Mouse (Mus musculus) hindbrain, embryonic 15.5 days (tissue): Measurements from ENCODE around the gene Gpr34. TPM values are rescaled to one million over a fixed set of nuclear protein-coding genes. Genes with fewer than 3 reads are reported as not detected.

Experiments
- ATAC-seq: fragments of 200-750 bp; cut with Nextera tagmentation; 2 replicates; pipeline ENCODE4 v1.8.0; 2017; ENCODE audit warnings: low read depth, moderate number of reproducible peaks, moderate TSS enrichment; ENCODE audit not compliant: low FRiP score
- H3K27ac ChIP-seq: fragments of 300-500 bp; sonication (generic); replicated peaks from 2 replicates; pipeline ENCODE4 v1.5.1; 2015; ENCODE audit warnings: mild to moderate bottlenecking, inconsistent platforms
- H3K27me3 ChIP-seq: fragments of 300-500 bp; sonication (generic); 2 replicates; pipeline ENCODE4 v1.6.1; 2015; ENCODE audit warnings: control low read depth, inconsistent platforms
- H3K36me3 ChIP-seq: fragments of 300-500 bp; sonication (generic); 2 replicates; pipeline ENCODE4 v1.6.1; 2015; ENCODE audit warnings: control low read depth, inconsistent platforms
- H3K4me1 ChIP-seq: fragments of 300-500 bp; sonication (generic); replicated peaks from 2 replicates; pipeline ENCODE4 v1.6.1; 2015; ENCODE audit warnings: control low read depth, inconsistent platforms
- H3K4me2 ChIP-seq: fragments of 300-500 bp; sonication (generic); 2 replicates; pipeline ENCODE4 v1.6.1; 2015; ENCODE audit warnings: moderate library complexity, mild to moderate bottlenecking, inconsistent platforms
- H3K4me3 ChIP-seq: fragments of 300-500 bp; sonication (generic); 2 replicates; pipeline ENCODE4 v1.5.1; 2015; ENCODE audit warnings: mild to moderate bottlenecking, inconsistent platforms
- H3K9ac ChIP-seq: fragments of 300-500 bp; sonication (generic); 2 replicates; pipeline ENCODE4 v1.6.1; 2015; ENCODE audit warnings: inconsistent platforms
- H3K9me3 ChIP-seq: fragments of 300-500 bp; sonication (generic); 2 replicates; pipeline ENCODE4 v1.6.1; 2016; ENCODE audit warnings: control low read depth, inconsistent platforms
- WGBS: fragments of 180-500 bp; shearing (Covaris S2); methylation state at CpG from one replicate; pipeline ENCODE4 v1.1.7; 2015; 5-methylcytosine and 5-hydroxymethylcytosine counted together
- polyA plus RNA-seq: library from polyadenylated mRNA; unstranded; fragments of >200 nt; fragmentation: Nextera tagmentation; extraction: Ambion mirVana; gene quantifications from 2 replicates; pipeline ENCODE4 v1.2.1, GENCODE M21; 2015

Gpr34 gene
- polyA plus RNA-seq = 2.5 and 3.7 TPM in 2 replicates

GRCm38 (mm10) chrX:13631599-13632283 is at the start of gene Gpr34:
TSS of gene Gpr34 (plus strand) at chrX:13632089.
- 76% methylated on average over 5 of the region's 5 CpGs for WGBS

GRCm38 (mm10) chrX:13599373-13599772 is 32.5 kb upstream of the Gpr34 start:
- Histone ChIP-seq H3K4me3 (no peak overlapping the region), H3K4me2 (no peak overlapping the region), H3K9ac (no peak overlapping the region), H3K27ac (no peak overlapping the region), H3K4me1 (no peaks in the 10 kb centered on the region), H3K36me3 (no peaks in the 10 kb centered on the region), H3K27me3 (no peaks in the 10 kb centered on the region), H3K9me3 (no peaks in the 10 kb centered on the region)
- no peak for ATAC-seq
- 76% methylated on average over 2 of the region's 2 CpGs for WGBS

More at GRCm38 (mm10) chrX:13631599-13632283, at the start of gene Gpr34:
- Histone ChIP-seq H3K4me2 (no peak within 1 kb of the TSS), H3K4me3 (no peak within 1 kb of the TSS), H3K36me3 (no peaks in the 10 kb centered on the region), H3K9ac (no peak within 1 kb of the TSS), H3K27me3 (no peaks in the 10 kb centered on the region), H3K27ac (no peak within 1 kb of the TSS), H3K4me1 (no peaks in the 10 kb centered on the region), H3K9me3 (no peaks in the 10 kb centered on the region)
- ATAC-seq = no peak

DNA sequence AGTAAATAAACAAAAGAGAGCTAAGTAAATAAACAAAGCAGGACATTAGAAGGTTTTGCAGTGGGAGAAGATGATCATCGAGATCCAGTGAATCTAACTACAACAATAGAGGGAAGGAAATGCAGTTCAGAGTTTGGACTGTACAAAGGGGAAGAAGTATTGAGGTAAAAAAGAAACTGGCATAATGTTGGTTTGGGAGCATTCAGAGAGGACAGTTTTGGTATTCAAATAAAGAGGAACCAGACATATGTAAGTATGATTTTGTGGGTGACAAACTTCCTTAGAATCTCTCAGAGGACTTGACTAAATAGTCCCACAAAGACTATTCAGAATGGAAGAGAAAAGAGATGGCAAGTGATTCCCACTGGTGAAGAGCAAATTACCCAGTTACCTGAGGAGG is 31.9 kb upstream of the Gpr34 start:
- H3K36me3 ChIP-seq = no peaks in the 10 kb centered on the region
- H3K9ac ChIP-seq = no peak overlapping the region
- H3K9me3 ChIP-seq = no peaks in the 10 kb centered on the region
- no peak overlapping the region for H3K4me3 ChIP-seq
- H3K27me3 ChIP-seq = no peaks in the 10 kb centered on the region
- 85% methylated on average over 1 of the region's 1 CpGs for WGBS
- H3K27ac ChIP-seq = no peak overlapping the region
- H3K4me2 ChIP-seq = no peak overlapping the region
- ATAC-seq = no peak
- H3K4me1 ChIP-seq = no peaks in the 10 kb centered on the region

DNA sequence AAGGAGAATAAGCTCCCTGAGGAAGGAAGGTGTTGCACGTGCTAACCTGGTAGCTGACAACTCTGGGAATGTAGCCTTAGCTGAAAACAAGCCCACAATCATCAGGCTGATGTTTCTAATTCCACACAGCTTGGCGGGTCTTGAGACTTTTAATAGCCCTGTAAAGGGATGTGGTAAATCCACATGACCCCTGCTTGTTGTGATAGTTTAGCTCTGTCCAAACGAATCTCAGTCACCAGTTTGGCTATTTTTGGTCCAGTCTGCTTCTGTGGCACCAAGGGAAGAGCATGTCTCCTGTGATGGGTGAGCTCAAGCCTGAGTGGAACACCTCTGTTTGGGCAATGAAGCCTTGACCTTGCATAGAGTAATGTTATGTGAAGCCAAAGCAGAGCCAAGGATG is 25.1 kb upstream of the Gpr34 start:
- 74% methylated on average over 3 of the region's 3 CpGs for WGBS
- no peak overlapping the region for H3K27ac ChIP-seq
- no peak for ATAC-seq
- no peaks in the 10 kb centered on the region for H3K27me3 ChIP-seq
- H3K9ac ChIP-seq = no peak overlapping the region
- no peak overlapping the region for H3K4me2 ChIP-seq
- H3K9me3 ChIP-seq = no peaks in the 10 kb centered on the region
- H3K4me3 ChIP-seq = no peak overlapping the region
- H3K4me1 ChIP-seq = no peaks in the 10 kb centered on the region
- H3K36me3 ChIP-seq = no peaks in the 10 kb centered on the region

GRCm38 (mm10) chrX:13607752-13608151 is 24.1 kb upstream of the Gpr34 start:
- H3K27ac ChIP-seq = no peak overlapping the region
- H3K9me3 ChIP-seq = no peaks in the 10 kb centered on the region
- H3K4me3 ChIP-seq = no peak overlapping the region
- WGBS = 38% methylated on average over 3 of the region's 3 CpGs
- ATAC-seq = no peak
- no peaks in the 10 kb centered on the region for H3K4me1 ChIP-seq
- no peaks in the 10 kb centered on the region for H3K27me3 ChIP-seq
- no peaks in the 10 kb centered on the region for H3K36me3 ChIP-seq
- H3K4me2 ChIP-seq = no peak overlapping the region
- no peak overlapping the region for H3K9ac ChIP-seq

- no peaks in the 10 kb centered on the region for H3K27me3 ChIP-seq
- H3K27ac ChIP-seq = no peak overlapping the region
- H3K36me3 ChIP-seq = 0 out of 2 replicates have a peak, but pooled peaks cover 3% of the 10 kb centered on the region
- no peak for ATAC-seq
- H3K4me2 ChIP-seq = no peak overlapping the region
- 81% methylated on average over 5 of the region's 5 CpGs for WGBS
- no peak overlapping the region for H3K9ac ChIP-seq
- no peak overlapping the region for H3K4me3 ChIP-seq
- H3K4me1 ChIP-seq = no peaks in the 10 kb centered on the region
- no peaks in the 10 kb centered on the region for H3K9me3 ChIP-seq
Measured at GRCm38 (mm10) chrX:13611114-13611513, 20.8 kb upstream of the Gpr34 start.

- H3K4me3 ChIP-seq = no peak overlapping the region
- H3K4me2 ChIP-seq = no peak overlapping the region
- WGBS = 78% methylated on average over 2 of the region's 2 CpGs
- no peak overlapping the region for H3K9ac ChIP-seq
- H3K27ac ChIP-seq = no peak overlapping the region
- H3K9me3 ChIP-seq = no peaks in the 10 kb centered on the region
- no peak for ATAC-seq
- H3K36me3 ChIP-seq = 0 out of 2 replicates have a peak, but pooled peaks cover 3% of the 10 kb centered on the region
- no peaks in the 10 kb centered on the region for H3K4me1 ChIP-seq
- H3K27me3 ChIP-seq = no peaks in the 10 kb centered on the region
Measured at GRCm38 (mm10) chrX:13612115-13612514, 19.8 kb upstream of the Gpr34 start.

GRCm38 (mm10) chrX:13616726-13617125 is 15.2 kb upstream of the Gpr34 start:
- Histone ChIP-seq H3K9ac (no peak overlapping the region), H3K4me2 (no peak overlapping the region), H3K4me1 (no peaks in the 10 kb centered on the region), H3K27ac (no peak overlapping the region), H3K36me3 (0 out of 2 replicates have a peak, but pooled peaks cover 3% of the 10 kb centered on the region), H3K4me3 (no peak overlapping the region), H3K27me3 (no peaks in the 10 kb centered on the region), H3K9me3 (no peaks in the 10 kb centered on the region)
- 65% methylated on average over 1 of the region's 1 CpGs for WGBS
- no peak for ATAC-seq

GRCm38 (mm10) chrX:13617294-13617693 is 14.6 kb upstream of the Gpr34 start:
- H3K27ac ChIP-seq = no peak overlapping the region
- 0 out of 2 replicates have a peak, but pooled peaks cover 3% of the 10 kb centered on the region for H3K36me3 ChIP-seq
- H3K9me3 ChIP-seq = no peaks in the 10 kb centered on the region
- no peak for ATAC-seq
- no peak overlapping the region for H3K4me2 ChIP-seq
- H3K4me3 ChIP-seq = no peak overlapping the region
- WGBS = 89% methylated on average over 1 of the region's 1 CpGs
- no peaks in the 10 kb centered on the region for H3K4me1 ChIP-seq
- no peaks in the 10 kb centered on the region for H3K27me3 ChIP-seq
- H3K9ac ChIP-seq = no peak overlapping the region

DNA sequence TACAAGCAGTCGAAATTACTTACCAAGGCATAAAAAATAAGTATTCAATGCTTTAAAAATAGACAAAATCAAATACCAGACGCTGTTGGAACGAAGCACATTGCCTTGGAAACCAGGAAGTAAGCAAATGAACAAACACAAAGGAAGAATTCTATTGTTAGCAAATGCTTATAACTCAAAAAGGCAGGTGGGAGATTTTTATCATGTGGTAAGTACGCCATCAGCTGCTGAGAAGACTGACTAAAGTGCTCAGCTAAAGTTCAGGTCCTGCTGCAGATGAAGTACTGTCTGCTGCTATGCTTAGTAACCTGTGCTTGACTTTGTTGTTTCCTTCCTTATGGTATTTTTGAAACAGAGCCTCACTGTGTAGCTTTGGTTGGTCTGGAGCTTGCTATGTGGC is 13.4 kb upstream of the Gpr34 start:
- H3K27ac ChIP-seq = no peak overlapping the region
- no peaks in the 10 kb centered on the region for H3K9me3 ChIP-seq
- no peak overlapping the region for H3K9ac ChIP-seq
- no peaks in the 10 kb centered on the region for H3K27me3 ChIP-seq
- 0 out of 2 replicates have a peak, but pooled peaks cover 3% of the 10 kb centered on the region for H3K36me3 ChIP-seq
- no peaks in the 10 kb centered on the region for H3K4me1 ChIP-seq
- no peak for ATAC-seq
- H3K4me3 ChIP-seq = no peak overlapping the region
- 70% methylated on average over 4 of the region's 4 CpGs for WGBS
- H3K4me2 ChIP-seq = no peak overlapping the region

DNA sequence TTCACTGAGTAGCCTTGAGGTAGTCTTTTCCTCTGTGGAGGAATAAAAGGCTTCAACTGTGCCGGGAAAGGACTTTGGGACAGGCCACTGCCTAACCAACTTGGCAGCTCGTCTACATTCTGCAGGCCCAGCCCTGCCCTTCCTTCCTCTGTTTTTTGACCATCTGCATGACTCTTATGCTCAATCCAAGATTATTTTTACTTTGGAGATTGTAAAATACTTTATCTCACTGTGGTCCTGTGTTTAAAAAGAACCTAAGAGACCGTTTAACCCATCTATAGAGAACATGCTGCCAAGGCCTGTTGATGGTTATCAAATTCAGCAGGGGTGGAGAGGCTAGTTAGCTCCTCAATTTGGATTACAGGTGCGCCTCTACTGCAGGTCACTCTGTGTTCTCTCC is 10.4 kb upstream of the Gpr34 start:
- no peak overlapping the region for H3K4me2 ChIP-seq
- ATAC-seq = no peak
- no peak overlapping the region for H3K9ac ChIP-seq
- no peaks in the 10 kb centered on the region for H3K4me1 ChIP-seq
- H3K36me3 ChIP-seq = no peaks in the 10 kb centered on the region
- no peaks in the 10 kb centered on the region for H3K27me3 ChIP-seq
- H3K27ac ChIP-seq = no peak overlapping the region
- no peaks in the 10 kb centered on the region for H3K9me3 ChIP-seq
- no peak overlapping the region for H3K4me3 ChIP-seq
- 89% methylated on average over 4 of the region's 4 CpGs for WGBS

DNA sequence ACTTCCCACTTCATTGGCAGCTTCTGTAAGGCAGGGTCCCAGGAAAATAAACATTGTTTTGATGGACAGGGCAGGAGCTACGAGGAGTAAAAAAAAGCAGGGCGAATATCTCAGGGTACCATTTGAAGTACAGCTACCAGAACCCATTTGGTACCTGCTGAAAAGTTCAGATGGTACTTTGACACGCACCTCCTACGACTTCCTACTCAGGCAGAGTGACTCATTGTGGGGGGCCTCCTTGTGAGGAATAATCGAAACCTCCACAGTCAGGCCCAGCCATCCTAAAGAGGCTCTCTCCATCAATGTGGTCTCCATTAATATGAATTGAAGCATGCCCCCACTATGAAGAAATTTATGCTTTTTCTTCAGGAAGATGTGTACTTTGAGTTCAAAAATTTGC is 9.2 kb upstream of the Gpr34 start:
- H3K9me3 ChIP-seq = no peaks in the 10 kb centered on the region
- H3K27ac ChIP-seq = no peak overlapping the region
- no peaks in the 10 kb centered on the region for H3K36me3 ChIP-seq
- ATAC-seq = no peak
- H3K4me1 ChIP-seq = no peaks in the 10 kb centered on the region
- no peak overlapping the region for H3K4me3 ChIP-seq
- H3K9ac ChIP-seq = no peak overlapping the region
- 78% methylated on average over 5 of the region's 5 CpGs for WGBS
- no peak overlapping the region for H3K4me2 ChIP-seq
- H3K27me3 ChIP-seq = no peaks in the 10 kb centered on the region

GRCm38 (mm10) chrX:13636398-13636797 is 4.5 kb downstream of the Gpr34 start:
- 96% methylated on average over 1 of the region's 1 CpGs for WGBS
- Histone ChIP-seq H3K9me3 (no peaks in the 10 kb centered on the region), H3K4me3 (no peak overlapping the region)

More at GRCm38 (mm10) chrX:13636398-13636797, 4.5 kb downstream of the Gpr34 start:
- no peak for ATAC-seq
- Histone ChIP-seq H3K27me3 (no peaks in the 10 kb centered on the region), H3K9ac (no peak overlapping the region), H3K36me3 (no peaks in the 10 kb centered on the region), H3K4me1 (no peaks in the 10 kb centered on the region), H3K4me2 (no peak overlapping the region), H3K27ac (no peak overlapping the region)
